Comparison of ENCODE assay signal across 12 mouse cellular contexts in genomic region chr2:147180649-147181303, GRCm38 (mm10). TPM values are rescaled to one million over a fixed set of nuclear protein-coding genes. Genes with fewer than 3 reads are reported as not detected.
DNase-seq lines count a peak whose midpoint lies in the region; ATAC-seq lines count a peak whose summit lies in the region.
"Had no signal": no experiment of that assay in that cellular context is flagged by ENCODE, and none has a peak within 500 bp of the region (broad histone marks: within the 10 kb centered on the region; RNA-seq: fewer than 3 reads in every experiment).

No protein-coding gene starts in this region.

- H3K27me3 ChIP-seq in forebrain, embryonic 13.5 days, result peaks cover 91% of the 10 kb centered on the region
- H3K27me3 ChIP-seq in neural tube, embryonic 14.5 days (ENCODE audit: control insufficient read depth, insufficient read depth, low read length), result peaks cover 69% of the 10 kb centered on the region

- no peaks in the 10 kb centered on the region for H3K9me3 ChIP-seq in forebrain, embryonic 13.5 days (replicated peaks)
- no peaks in the 10 kb centered on the region for H3K9me3 ChIP-seq in neural tube, embryonic 14.5 days (ENCODE audit: control insufficient read depth, low read length)
- H3K9me3 ChIP-seq: heart, embryonic 13.5 days; liver, embryonic 15.5 days had no signal

- DNase-seq in right cerebral cortex, adult 18-20 months, result peak; percentile 62
- DNase-seq in right cerebral cortex, postnatal 4 days, result no peak
- peak; percentile 50 to 70 for DNase-seq in left cerebral cortex, adult 9 months (ENCODE audit: low spot score in 2 of 2)
- no peak for DNase-seq in adrenal gland, postnatal 4 days (ENCODE audit: low spot score in 2 of 2)
- DNase-seq in lung, postnatal 36 days, result no peak
- no peak for DNase-seq in thymus, postnatal 4 days
- DNase-seq: spleen, adult 18-20 months had no signal

- H3K36me3 ChIP-seq in forebrain, embryonic 13.5 days (ENCODE audit: poor library complexity, severe bottlenecking), result no peaks in the 10 kb centered on the region
- H3K36me3 ChIP-seq in neural tube, embryonic 14.5 days (ENCODE audit: control insufficient read depth, insufficient read depth, low read length), result no peaks in the 10 kb centered on the region
- H3K36me3 ChIP-seq: heart, embryonic 13.5 days; liver, embryonic 15.5 days had no signal

- no peak for ATAC-seq in forebrain, embryonic 13.5 days
- no peak for ATAC-seq in neural tube, embryonic 14.5 days (ENCODE audit: low read depth)

- H3K27ac ChIP-seq in forebrain, embryonic 13.5 days, result 0 out of 2 replicates have a peak overlapping the region, but pooled peaks have one; percentile 10
- no peak overlapping the region; the same call in 1 of the 2 replicates for H3K27ac ChIP-seq in neural tube, embryonic 14.5 days (ENCODE audit: low read depth, low read length)
- H3K27ac ChIP-seq: heart, embryonic 13.5 days; kidney, postnatal 0 days; liver, embryonic 15.5 days had no signal

- H3K9ac ChIP-seq in forebrain, embryonic 13.5 days, result no peak overlapping the region
- no peak overlapping the region for H3K9ac ChIP-seq in neural tube, embryonic 14.5 days (replicated peaks; ENCODE audit: low read depth, low read length)
- H3K9ac ChIP-seq: heart, embryonic 13.5 days; liver, embryonic 15.5 days had no signal

- 2% methylated on average over 32 of the region's 32 CpGs for WGBS in forebrain, embryonic 13.5 days
- 2% methylated on average over 32 of the region's 32 CpGs for WGBS in neural tube, embryonic 14.5 days

- peak overlapping the region; percentile 37 for H3K4me2 ChIP-seq in forebrain, embryonic 13.5 days
- H3K4me2 ChIP-seq in neural tube, embryonic 14.5 days (ENCODE audit: low read depth, low read length), result peak overlapping the region; percentile 1; the same call in 1 of the 2 replicates
- H3K4me2 ChIP-seq: heart, embryonic 13.5 days; liver, embryonic 15.5 days had no signal

- H3K4me1 ChIP-seq in forebrain, embryonic 13.5 days, result peaks cover 28% of the 10 kb centered on the region
- H3K4me1 ChIP-seq in neural tube, embryonic 14.5 days (ENCODE audit: control insufficient read depth, insufficient read depth, low read length), result no peaks in the 10 kb centered on the region; the same call in 1 of the 2 replicates

- peak overlapping the region; percentile 11 for H3K4me3 ChIP-seq in forebrain, embryonic 13.5 days
- H3K4me3 ChIP-seq in neural tube, embryonic 14.5 days (ENCODE audit: low read depth, low read length), result no peak overlapping the region
- H3K4me3 ChIP-seq: heart, embryonic 13.5 days; liver, embryonic 15.5 days had no signal

RNA-seq across cellular contexts. Expression of gene Nkx2-2, which starts 13.3 kb away (rescaled TPM):
- 3.1 and 3.2 TPM in 2 replicates for polyA plus RNA-seq in forebrain, embryonic 13.5 days (2015; fragmentation: Nextera tagmentation; extraction: Ambion mirVana)
- polyA plus RNA-seq in neural tube, embryonic 14.5 days (2014; fragmentation: Nextera tagmentation; extraction: Ambion mirVana), result 6.5 and 8.4 TPM in 2 replicates
- total RNA-seq in adrenal gland, postnatal 4 days (2021), result 1 to 10 TPM in 1 of 2 experiments, under 1 TPM in 1; 0.14 to 2.6 TPM
- polyA plus RNA-seq: heart, embryonic 13.5 days; kidney, postnatal 0 days; liver, embryonic 15.5 days had no signal

Comparison
In these comparisons a context has a peak if more than half of its experiments do, and no peak if none do; other contexts are left out.
1. DNase-seq: peak in right cerebral cortex, adult 18-20 months (single experiment) and left cerebral cortex, adult 9 months (2 of 2); none in right cerebral cortex, postnatal 4 days (single experiment), adrenal gland, postnatal 4 days (0 of 2), lung, postnatal 36 days (single experiment) and thymus, postnatal 4 days (single experiment).